Mouse (Mus musculus): ENCODE results near the gene Def6. TPM values are rescaled to one million over a fixed set of nuclear protein-coding genes. Genes with fewer than 3 reads are reported as not detected.

Def6 gene
- polyA plus RNA-seq, 1 experiment from 2014 or later: 2.4 TPM

DNA sequence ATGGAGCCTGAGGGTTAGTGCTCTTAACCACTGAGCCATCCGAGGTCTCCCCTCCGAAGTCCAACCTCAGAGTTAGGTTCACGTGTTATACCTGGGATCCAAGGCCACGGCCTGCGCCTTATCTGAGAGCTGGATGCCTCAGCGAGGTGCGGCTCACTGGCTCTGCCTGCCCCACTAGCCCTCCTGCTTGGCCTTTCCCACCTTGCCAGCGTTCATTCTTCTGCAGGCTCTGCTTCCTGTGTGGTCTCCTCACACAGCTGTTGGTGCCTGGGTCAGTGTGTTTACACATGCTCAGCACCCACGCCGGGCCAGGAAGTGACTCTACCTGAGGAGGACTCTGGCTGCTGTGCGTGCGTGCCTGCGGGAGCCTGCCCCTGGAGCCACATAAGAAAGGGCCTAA is 62.6 kb downstream of the Def6 start:
- no peak overlapping the region for H3K4me2 ChIP-seq
- no peak overlapping the region for H3K9ac ChIP-seq
- 0 out of 2 replicates have a peak, but pooled peaks cover 8% of the 10 kb centered on the region for H3K4me1 ChIP-seq (ENCODE audit: insufficient read depth)
- no peaks in the 10 kb centered on the region for H3K27me3 ChIP-seq (ENCODE audit: insufficient read depth, low read length)
- no peaks in the 10 kb centered on the region for H3K36me3 ChIP-seq (ENCODE audit: insufficient read depth)
- peak overlapping the region; percentile 67 for H3K27ac ChIP-seq (ENCODE audit: low read depth)
- TF ChIP-seq CTCF (IDR thresholded peaks at IDR 0.05; ENCODE audit: low read depth): no peak
- ATAC-seq (ENCODE audit: insufficient read depth) (peak; percentile 22; the same call in 1 of the 2 replicates), DNase-seq (peak; percentile 34)
- WGBS: 28% methylated on average over 13 of the region's 13 CpGs
- no peak overlapping the region for H3K4me3 ChIP-seq (ENCODE audit: low read depth, low read length)
- H3K9me3 ChIP-seq (ENCODE audit: low read depth, low read length): no peaks in the 10 kb centered on the region

DNA sequence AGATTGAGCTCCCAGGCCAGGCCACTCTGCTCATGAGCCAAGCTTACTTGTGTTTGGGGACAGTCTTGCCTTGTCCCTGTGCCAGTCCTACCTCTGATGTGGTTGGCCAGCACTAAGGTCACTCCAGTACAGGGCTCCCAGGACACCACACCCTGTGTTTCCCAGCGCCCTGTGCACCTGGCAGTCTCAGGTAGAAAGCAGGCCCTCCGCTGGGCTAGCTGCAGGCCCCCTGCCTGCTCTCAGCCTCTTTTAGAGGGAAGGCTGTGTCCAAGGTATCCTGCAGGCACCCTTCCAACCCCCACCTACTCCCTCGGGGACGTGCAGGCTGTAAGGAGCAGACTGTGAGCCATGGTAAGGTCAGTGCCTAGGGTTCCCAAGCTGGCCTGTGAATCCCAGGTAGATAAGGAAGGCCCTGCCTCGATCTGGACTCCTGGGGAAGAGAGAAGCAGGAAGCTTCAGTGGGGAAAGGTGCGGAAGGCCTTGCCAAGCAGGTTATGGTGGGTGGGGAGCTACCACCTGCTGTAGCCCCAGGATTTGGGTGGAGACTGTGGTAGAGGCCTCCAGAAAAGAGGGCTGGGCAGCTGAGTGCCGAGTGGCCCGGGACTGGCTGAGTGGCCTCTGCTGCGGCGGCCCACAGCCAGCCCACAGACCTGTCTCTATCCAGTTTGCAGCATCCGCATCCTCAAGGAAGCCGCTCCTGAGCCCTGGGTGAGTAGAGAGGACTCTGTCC is 64.1 kb downstream of the Def6 start:
- 60% methylated on average over 12 of the region's 12 CpGs for WGBS
- peak overlapping the region; percentile 54; the same call in 1 of the 2 replicates for H3K27ac ChIP-seq (ENCODE audit: low read depth)
- TF ChIP-seq CTCF (IDR thresholded peaks at IDR 0.05; ENCODE audit: low read depth): no peak

DNA sequence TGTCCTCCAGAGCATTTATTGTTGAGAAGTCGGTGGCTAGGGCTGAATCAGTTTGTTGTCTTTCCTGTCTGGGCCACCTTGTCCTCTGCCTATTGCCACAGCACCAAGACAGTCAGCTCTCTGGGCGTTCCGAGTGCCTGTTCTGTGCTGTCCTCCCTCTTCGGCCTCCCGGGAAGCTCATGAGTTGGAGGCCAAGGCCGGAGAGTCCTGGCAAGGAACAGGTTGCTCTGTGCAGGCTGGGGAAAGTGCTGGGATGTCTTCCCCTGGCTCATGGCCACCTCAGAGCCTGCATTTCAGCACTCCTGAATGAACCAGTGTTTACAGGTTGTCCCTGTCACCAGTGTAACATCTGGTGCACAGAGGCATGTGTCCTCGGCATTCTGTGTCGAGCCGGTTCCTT is 64.7 kb downstream of the Def6 start:
- Histone ChIP-seq H3K9me3 (ENCODE audit: low read depth, low read length) (no peaks in the 10 kb centered on the region), H3K4me2 (no peak overlapping the region), H3K9ac (no peak overlapping the region), H3K27me3 (ENCODE audit: insufficient read depth, low read length) (no peaks in the 10 kb centered on the region), H3K36me3 (ENCODE audit: insufficient read depth) (no peaks in the 10 kb centered on the region), H3K27ac (ENCODE audit: low read depth) (0 out of 2 replicates have a peak overlapping the region, but pooled peaks have one; percentile 54), H3K4me1 (ENCODE audit: insufficient read depth) (0 out of 2 replicates have a peak, but pooled peaks cover 7% of the 10 kb centered on the region), H3K4me3 (ENCODE audit: low read depth, low read length) (no peak overlapping the region)
- DNase-seq (no peak), ATAC-seq (ENCODE audit: insufficient read depth) (0 out of 2 replicates have a peak, but pooled peaks have one; percentile 7)
- TF ChIP-seq CTCF (IDR thresholded peaks at IDR 0.05; ENCODE audit: low read depth): no peak
- WGBS: 63% methylated on average over 9 of the region's 9 CpGs

More for the DNA sequence above, 64.1 kb downstream of the Def6 start:
- no peak for DNase-seq
- no peak overlapping the region for H3K9ac ChIP-seq
- H3K27me3 ChIP-seq (ENCODE audit: insufficient read depth, low read length): no peaks in the 10 kb centered on the region
- ATAC-seq (ENCODE audit: insufficient read depth): no peak
- H3K4me3 ChIP-seq (ENCODE audit: low read depth, low read length): no peak overlapping the region
- H3K4me1 ChIP-seq (ENCODE audit: insufficient read depth): 0 out of 2 replicates have a peak, but pooled peaks cover 7% of the 10 kb centered on the region
- no peak overlapping the region for H3K4me2 ChIP-seq
- H3K9me3 ChIP-seq (ENCODE audit: low read depth, low read length): no peaks in the 10 kb centered on the region
- H3K36me3 ChIP-seq (ENCODE audit: insufficient read depth): no peaks in the 10 kb centered on the region

DNA sequence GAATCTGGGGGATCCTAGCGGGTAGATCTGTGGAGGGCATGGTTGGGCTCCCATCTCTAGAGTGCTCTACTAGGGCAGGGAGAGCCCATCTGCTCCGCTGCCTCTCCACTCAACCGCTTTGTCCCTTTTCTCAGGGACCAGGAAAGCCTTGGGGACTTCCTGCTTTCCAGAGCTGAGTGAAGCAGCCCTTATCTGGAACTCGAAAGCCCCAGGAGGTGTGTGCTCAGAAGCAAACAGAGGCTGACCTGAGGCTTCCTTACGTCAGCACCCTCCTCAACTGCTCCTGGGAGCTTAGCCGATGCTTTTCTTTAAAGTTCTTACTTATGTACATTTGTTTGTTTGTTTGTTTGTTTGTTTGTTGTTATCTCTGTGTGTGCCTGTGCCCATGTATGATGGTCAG is 65.3 kb downstream of the Def6 start:
- Histone ChIP-seq H3K9me3 (ENCODE audit: low read depth, low read length) (no peaks in the 10 kb centered on the region), H3K9ac (no peak overlapping the region), H3K4me3 (ENCODE audit: low read depth, low read length) (no peak overlapping the region), H3K4me2 (no peak overlapping the region), H3K27me3 (ENCODE audit: insufficient read depth, low read length) (no peaks in the 10 kb centered on the region), H3K4me1 (ENCODE audit: insufficient read depth) (0 out of 2 replicates have a peak, but pooled peaks cover 7% of the 10 kb centered on the region), H3K36me3 (ENCODE audit: insufficient read depth) (no peaks in the 10 kb centered on the region), H3K27ac (ENCODE audit: low read depth) (no peak overlapping the region)
- TF ChIP-seq CTCF (IDR thresholded peaks at IDR 0.05; ENCODE audit: low read depth): no peak
- WGBS: 63% methylated on average over 6 of the region's 6 CpGs
- DNase-seq (peak; percentile 45), ATAC-seq (ENCODE audit: insufficient read depth) (0 out of 2 replicates have a peak, but pooled peaks have one; percentile 12)

DNA sequence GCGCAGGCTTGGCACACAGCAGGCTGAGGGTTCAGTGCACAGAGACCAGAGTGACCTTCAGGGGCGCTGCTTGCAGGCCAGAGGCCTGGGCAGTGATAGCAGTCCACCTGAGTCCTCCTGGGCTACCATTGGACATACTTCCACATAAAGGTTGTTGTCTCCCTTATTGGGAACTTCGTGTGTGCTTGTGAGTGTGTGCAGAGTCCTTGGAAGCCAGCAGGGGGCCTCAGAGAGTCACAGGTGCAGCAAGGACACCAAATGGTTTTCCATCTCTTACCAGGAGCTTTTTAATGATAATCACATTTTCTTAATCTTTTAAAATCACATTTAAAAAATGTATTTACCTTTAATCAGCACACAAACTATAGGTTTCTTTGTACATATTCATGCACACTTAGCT is 67.2 kb downstream of the Def6 start:
- 73% methylated on average over 3 of the region's 3 CpGs for WGBS
- H3K36me3 ChIP-seq (ENCODE audit: insufficient read depth): no peaks in the 10 kb centered on the region
- H3K4me1 ChIP-seq (ENCODE audit: insufficient read depth): peaks cover 13% of the 10 kb centered on the region
- H3K9me3 ChIP-seq (ENCODE audit: low read depth, low read length): no peaks in the 10 kb centered on the region
- H3K4me2 ChIP-seq: no peak overlapping the region
- H3K4me3 ChIP-seq (ENCODE audit: low read depth, low read length): no peak overlapping the region
- no peaks in the 10 kb centered on the region for H3K27me3 ChIP-seq (ENCODE audit: insufficient read depth, low read length)
- TF ChIP-seq CTCF (IDR thresholded peaks at IDR 0.05; ENCODE audit: low read depth): peak; percentile 58
- no peak for DNase-seq
- no peak overlapping the region for H3K9ac ChIP-seq
- no peak overlapping the region for H3K27ac ChIP-seq (ENCODE audit: low read depth)
- ATAC-seq (ENCODE audit: insufficient read depth): no peak

DNA sequence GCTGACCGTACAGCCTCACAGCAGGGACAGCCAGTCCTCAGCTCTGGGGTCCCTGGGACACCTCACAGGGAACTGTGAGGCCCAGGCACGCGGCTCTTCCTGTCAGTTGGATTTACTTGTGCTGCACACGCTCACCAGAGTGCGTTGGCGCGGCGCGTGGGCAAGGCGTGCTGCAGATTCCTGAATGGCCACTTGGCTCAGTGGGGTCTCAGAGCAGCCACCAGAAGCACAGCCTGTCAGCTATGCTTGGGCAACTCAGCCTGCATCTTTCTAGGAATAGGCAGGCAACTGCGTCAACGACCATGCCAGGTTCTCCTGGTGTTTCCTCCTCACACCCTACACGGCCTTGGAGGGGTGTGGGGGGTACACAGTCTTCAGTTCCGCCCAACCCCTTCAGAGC is 69.6 kb downstream of the Def6 start:
- DNase-seq (no peak), ATAC-seq (ENCODE audit: insufficient read depth) (no peak)
- Histone ChIP-seq H3K4me3 (ENCODE audit: low read depth, low read length) (no peak overlapping the region), H3K9me3 (ENCODE audit: low read depth, low read length) (no peaks in the 10 kb centered on the region), H3K4me2 (no peak overlapping the region), H3K36me3 (ENCODE audit: insufficient read depth) (no peaks in the 10 kb centered on the region), H3K4me1 (ENCODE audit: insufficient read depth) (peaks cover 18% of the 10 kb centered on the region), H3K27ac (ENCODE audit: low read depth) (no peak overlapping the region), H3K9ac (no peak overlapping the region), H3K27me3 (ENCODE audit: insufficient read depth, low read length) (no peaks in the 10 kb centered on the region)
- 64% methylated on average over 14 of the region's 14 CpGs for WGBS
- TF ChIP-seq CTCF (IDR thresholded peaks at IDR 0.05; ENCODE audit: low read depth): no peak

DNA sequence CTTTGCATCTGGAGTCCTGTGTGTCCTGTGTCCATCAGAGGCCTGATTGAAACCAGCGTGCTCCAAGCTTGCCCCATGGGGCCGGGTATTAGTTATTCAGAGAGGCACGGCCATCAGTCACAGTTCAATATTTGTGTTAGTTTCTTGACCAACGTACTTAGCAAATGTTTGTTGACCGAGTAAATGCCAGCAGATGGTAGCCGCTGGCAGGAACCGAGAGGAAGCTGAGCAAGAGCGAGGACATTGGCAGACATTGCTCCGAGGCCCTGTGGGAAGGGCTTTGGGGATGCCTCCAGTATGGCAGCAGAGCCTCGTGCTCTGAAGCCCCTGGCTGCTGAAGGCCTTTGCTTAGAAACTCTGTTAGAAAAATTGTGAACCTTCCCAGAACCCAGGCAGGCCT is 70.1 kb downstream of the Def6 start:
- no peak overlapping the region for H3K4me2 ChIP-seq
- H3K9me3 ChIP-seq (ENCODE audit: low read depth, low read length): no peaks in the 10 kb centered on the region
- TF ChIP-seq CTCF (IDR thresholded peaks at IDR 0.05; ENCODE audit: low read depth): no peak
- ATAC-seq (ENCODE audit: insufficient read depth) (no peak), DNase-seq (no peak)
- H3K4me1 ChIP-seq (ENCODE audit: insufficient read depth): peaks cover 13% of the 10 kb centered on the region
- no peaks in the 10 kb centered on the region for H3K27me3 ChIP-seq (ENCODE audit: insufficient read depth, low read length)
- H3K4me3 ChIP-seq (ENCODE audit: low read depth, low read length): no peak overlapping the region
- H3K9ac ChIP-seq: no peak overlapping the region
- no peak overlapping the region for H3K27ac ChIP-seq (ENCODE audit: low read depth)
- no peaks in the 10 kb centered on the region for H3K36me3 ChIP-seq (ENCODE audit: insufficient read depth)
- WGBS: 54% methylated on average over 10 of the region's 10 CpGs

Data from lung, embryonic 14.5 days (tissue).